Mouse (Mus musculus) olfactory bulb, adult 2 months (tissue): ENCODE data around the gene Slc9a3. TPM values are rescaled to one million over a fixed set of nuclear protein-coding genes. Genes with fewer than 3 reads are reported as not detected.

Experiments used
- H3K27ac ChIP-seq: fragments of 200-500 bp; 2 replicates; pipeline ENCODE4 v1.5.1; 2012; ENCODE audit warnings: low read depth, low read length; ENCODE audit not compliant: insufficient read depth
- H3K4me1 ChIP-seq: fragments of 200-500 bp; 2 replicates; pipeline ENCODE4 v1.6.1; 2012; ENCODE audit warnings: low read length; ENCODE audit not compliant: control insufficient read depth, insufficient read depth
- H3K4me3 ChIP-seq: fragments of 200-500 bp; 2 replicates; pipeline ENCODE4 v1.5.1; 2012; ENCODE audit warnings: mild to moderate bottlenecking, low read depth, low read length, moderate library complexity; ENCODE audit not compliant: insufficient read depth
- CTCF ChIP-seq: fragments of 200-500 bp; IDR thresholded peaks from 2 replicates; pipeline ENCODE4 v1.5.1; 2012; ENCODE audit warnings: low read depth, mild to moderate bottlenecking, low read length, moderate library complexity; ENCODE audit not compliant: insufficient read depth
- POLR2A ChIP-seq: fragments of 200-500 bp; IDR thresholded peaks from 2 replicates; pipeline ENCODE4 v1.6.1; 2012; ENCODE audit warnings: mild to moderate bottlenecking, low read depth, low read length, moderate library complexity; ENCODE audit not compliant: insufficient read depth
- WGBS: fragments of 180-500 bp; shearing (Covaris S2); methylation state at CpG from one replicate; pipeline ENCODE4 v1.1.7; 2018; 5-methylcytosine and 5-hydroxymethylcytosine counted together
- polyA plus RNA-seq: library from polyadenylated mRNA; stranded (reverse); fragments of >200 nt; gene quantifications from 2 replicates; pipeline ENCODE4 v1.2.4, GENCODE M21; 2012; ENCODE audit warnings: low replicate concordance; ENCODE audit not compliant: missing spikeins, insufficient read depth, insufficient read length

Slc9a3 gene
- polyA plus RNA-seq, 1 experiment, result not detected

- WGBS, result 96% methylated on average over 6 of the region's 6 CpGs
- Histone ChIP-seq H3K4me3 (no peak overlapping the region), H3K4me1 (no peaks in the 10 kb centered on the region), H3K27ac (no peak overlapping the region)
- TF ChIP-seq POLR2A, result no peak
- no peak for TF ChIP-seq CTCF
Measured at GRCm38 (mm10) chr13:74140793-74141192, 19.5 kb downstream of the Slc9a3 start.

- H3K4me1 ChIP-seq, result peaks cover 2% of the 10 kb centered on the region; the same call in 1 of the 2 replicates
- H3K4me3 ChIP-seq, result no peak overlapping the region
- TF ChIP-seq POLR2A (no peak), CTCF (no peak)
- H3K27ac ChIP-seq, result no peak overlapping the region
- WGBS, result 83% methylated on average over 3 of the region's 3 CpGs
Measured at GRCm38 (mm10) chr13:74143282-74143681, 22.0 kb downstream of the Slc9a3 start.

DNA sequence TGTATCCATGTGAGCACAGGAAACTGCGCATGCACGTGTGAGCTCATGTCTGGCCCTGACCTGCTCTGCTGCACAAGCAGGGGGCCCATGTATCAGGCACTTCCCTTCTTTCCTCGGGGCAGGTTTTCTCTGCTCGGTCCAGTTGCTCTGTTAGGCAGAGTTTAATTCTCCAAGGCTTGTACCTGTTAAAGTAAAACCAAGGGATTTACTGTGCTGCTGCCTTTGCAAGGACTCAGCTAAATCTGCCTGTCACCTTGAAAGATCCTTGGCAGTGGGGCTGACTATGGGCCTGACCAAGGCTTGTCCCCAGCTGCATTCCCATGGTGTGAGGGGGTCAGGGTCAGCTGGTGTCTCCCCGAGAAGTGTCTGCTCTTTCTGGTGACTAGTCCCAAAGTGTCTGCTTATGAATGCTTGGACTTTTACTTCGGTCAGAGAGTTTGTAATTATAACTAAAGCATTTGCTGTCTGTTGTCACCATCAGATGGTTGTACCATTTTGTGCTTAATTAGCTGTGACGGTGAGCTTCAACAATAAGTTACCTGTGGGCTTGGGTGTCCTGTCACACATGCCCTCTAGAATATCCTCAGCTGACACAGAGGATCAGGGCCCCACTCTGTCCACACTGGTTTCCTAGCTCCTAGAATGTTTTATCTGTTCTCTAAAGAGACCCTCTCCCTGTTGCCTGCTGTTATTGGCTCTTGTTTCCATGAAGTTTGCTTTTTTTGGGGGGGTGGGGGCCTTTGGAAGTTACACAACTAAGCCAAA, 23.0 kb downstream of the Slc9a3 start:
- H3K4me3 ChIP-seq, result no peak overlapping the region
- WGBS, result 88% methylated on average over 7 of the region's 7 CpGs
- no peak for TF ChIP-seq CTCF
- no peak for TF ChIP-seq POLR2A
- H3K4me1 ChIP-seq, result peaks cover 2% of the 10 kb centered on the region; the same call in 1 of the 2 replicates
- no peak overlapping the region for H3K27ac ChIP-seq

GRCm38 (mm10) chr13:74145983-74146622, 24.8 kb downstream of the Slc9a3 start:
- 23% methylated on average over 3 of the region's 3 CpGs for WGBS
- no peak overlapping the region for H3K4me3 ChIP-seq
- peaks cover 2% of the 10 kb centered on the region; the same call in 1 of the 2 replicates for H3K4me1 ChIP-seq
- TF ChIP-seq CTCF (no peak), POLR2A (no peak)
- H3K27ac ChIP-seq, result no peak overlapping the region

GRCm38 (mm10) chr13:74147327-74147726, 26.1 kb downstream of the Slc9a3 start:
- Histone ChIP-seq H3K4me1 (peaks cover 2% of the 10 kb centered on the region; the same call in 1 of the 2 replicates), H3K4me3 (no peak overlapping the region), H3K27ac (no peak overlapping the region)
- 94% methylated on average over 2 of the region's 2 CpGs for WGBS
- TF ChIP-seq CTCF, result no peak
- no peak for TF ChIP-seq POLR2A

GRCm38 (mm10) chr13:74166348-74167056, 45.2 kb downstream of the Slc9a3 start:
- Histone ChIP-seq H3K4me1 (peaks cover 9% of the 10 kb centered on the region), H3K27ac (no peak overlapping the region), H3K4me3 (peak overlapping the region; percentile 37)
- TF ChIP-seq POLR2A, result no peak
- no peak for TF ChIP-seq CTCF
- 8% methylated on average over 19 of the region's 19 CpGs for WGBS

- H3K4me3 ChIP-seq, result peak overlapping the region; percentile 37
- WGBS, result 11% methylated on average over 9 of the region's 9 CpGs
- no peak overlapping the region for H3K27ac ChIP-seq
- peaks cover 9% of the 10 kb centered on the region for H3K4me1 ChIP-seq
- TF ChIP-seq POLR2A, result no peak
- TF ChIP-seq CTCF, result no peak
Measured at GRCm38 (mm10) chr13:74167057-74167413, 45.8 kb downstream of the Slc9a3 start.

DNA sequence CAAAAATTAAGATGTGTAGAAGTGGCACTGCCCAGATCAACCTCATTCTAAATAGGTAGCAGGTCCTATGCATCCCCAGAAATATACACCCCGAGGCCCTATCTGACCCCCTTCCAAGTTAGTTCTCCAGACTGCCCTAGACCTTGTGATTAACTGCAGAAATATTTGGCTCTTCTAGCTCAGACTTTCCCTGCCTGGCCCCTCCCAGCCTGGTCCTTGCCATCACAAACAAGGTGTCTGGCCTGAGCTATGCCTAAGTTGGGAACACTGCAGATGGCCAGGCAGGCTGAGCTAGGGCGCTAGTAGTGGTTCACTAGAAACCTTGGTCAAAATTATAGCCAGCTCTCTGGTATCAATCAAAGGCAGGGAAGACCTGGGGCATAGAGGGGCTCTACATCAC, 46.2 kb downstream of the Slc9a3 start:
- Histone ChIP-seq H3K27ac (no peak overlapping the region), H3K4me1 (peaks cover 9% of the 10 kb centered on the region), H3K4me3 (no peak overlapping the region)
- 88% methylated on average over 2 of the region's 2 CpGs for WGBS
- TF ChIP-seq POLR2A (no peak), CTCF (no peak)
